Mouse (Mus musculus) ES-CJ7 (cell line): ENCODE results near the gene Mfsd5.

Experiments
- DNase-seq: peaks from one replicate; pipeline ENCODE4 v3.0.0; 2011; ENCODE audit warnings: low read depth, low spot score

The Mfsd5 gene

GRCm38 (mm10) chr15:102279092-102279782, at the start of gene Mfsd5:
TSS of gene Mfsd5 (plus strand) at chr15:102279454.
- peak; percentile 86 for DNase-seq

- no peak for DNase-seq
Observed at GRCm38 (mm10) chr15:102230408-102231321, 48.6 kb upstream of the Mfsd5 start.

- DNase-seq = peak; percentile 67
Observed at GRCm38 (mm10) chr15:102231748-102232147, 47.5 kb upstream of the Mfsd5 start, which contains the start of gene Itgb7. TSS of gene Itgb7 (minus strand) at chr15:102231944.

- DNase-seq = no peak
Observed at GRCm38 (mm10) chr15:102232764-102233163, 46.5 kb upstream of the Mfsd5 start.

GRCm38 (mm10) chr15:102233896-102234295, 45.4 kb upstream of the Mfsd5 start:
- no peak for DNase-seq

GRCm38 (mm10) chr15:102235371-102236027, 43.8 kb upstream of the Mfsd5 start:
- DNase-seq = peak; percentile 92

- no peak for DNase-seq
Observed at GRCm38 (mm10) chr15:102238543-102239259, 40.6 kb upstream of the Mfsd5 start.

GRCm38 (mm10) chr15:102239260-102239590, 40.0 kb upstream of the Mfsd5 start:
- peak; percentile 88 for DNase-seq

- DNase-seq = no peak
Observed at GRCm38 (mm10) chr15:102239851-102240250, 39.4 kb upstream of the Mfsd5 start.

GRCm38 (mm10) chr15:102240607-102241006, 38.6 kb upstream of the Mfsd5 start:
- peak; percentile 96 for DNase-seq

GRCm38 (mm10) chr15:102242404-102243228, 36.6 kb upstream of the Mfsd5 start:
- DNase-seq = peak; percentile 54

GRCm38 (mm10) chr15:102243229-102244190, 35.7 kb upstream of the Mfsd5 start:
- DNase-seq = peak; percentile 95

- DNase-seq = no peak
Observed at GRCm38 (mm10) chr15:102244306-102245191, 34.7 kb upstream of the Mfsd5 start.

GRCm38 (mm10) chr15:102245461-102245881, 33.8 kb upstream of the Mfsd5 start:
- DNase-seq = no peak

GRCm38 (mm10) chr15:102245891-102246741, 33.1 kb upstream of the Mfsd5 start:
- DNase-seq = peak; percentile 98

- peak; percentile 99 for DNase-seq
Observed at GRCm38 (mm10) chr15:102246866-102247251, 32.4 kb upstream of the Mfsd5 start.
